Mouse (Mus musculus): Measurements from ENCODE around the gene Sema5a. TPM values are rescaled to one million over a fixed set of nuclear protein-coding genes. Genes with fewer than 3 reads are reported as not detected.

Gene Sema5a
- total RNA-seq, 2 experiments from 2014 or later: 0.04 to 0.07 TPM

DNA sequence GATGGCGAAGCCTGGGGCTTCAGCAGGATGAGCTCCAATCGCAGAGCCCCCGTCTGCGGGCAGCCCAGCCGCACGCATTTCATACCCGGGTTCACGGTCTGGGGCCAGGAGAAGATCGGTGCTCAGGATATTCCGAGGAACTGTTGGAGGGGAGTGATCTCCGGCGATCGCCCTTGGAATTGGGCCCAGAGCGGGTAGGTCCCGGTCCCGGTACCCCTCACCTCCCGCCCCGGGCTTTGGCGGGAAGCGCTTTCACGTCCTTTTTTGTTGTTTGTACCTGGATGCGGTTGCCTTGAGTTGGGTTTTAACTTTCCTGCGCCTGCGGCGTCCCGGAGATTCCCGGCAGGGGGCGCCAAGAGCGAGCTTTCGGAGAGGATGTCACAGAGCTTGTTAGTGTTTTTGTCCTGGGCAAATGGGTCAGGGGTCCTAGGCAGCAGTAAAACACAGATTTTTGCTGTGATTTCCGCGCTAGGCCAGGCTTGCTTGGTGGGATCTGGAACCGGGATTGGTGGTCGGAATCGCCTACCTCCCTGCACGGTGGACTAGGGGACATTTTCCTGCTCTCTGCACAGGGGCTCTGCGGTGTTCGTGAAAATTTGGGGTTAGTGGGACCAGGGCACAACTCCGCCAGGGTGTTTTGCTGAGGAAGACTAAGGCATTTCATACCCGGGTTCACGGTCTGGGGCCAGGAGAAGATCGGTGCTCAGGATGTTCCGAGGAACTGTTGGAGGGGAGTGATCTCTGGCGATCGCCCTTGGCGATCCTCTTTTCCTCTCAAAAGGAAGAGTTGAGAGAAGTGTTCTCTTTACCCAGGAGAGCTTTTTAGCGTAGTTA is 1.4 kb downstream of the Sema5a start:
- ATAC-seq (ENCODE audit: poor library complexity, severe bottlenecking): no peak

- ATAC-seq (ENCODE audit: poor library complexity, severe bottlenecking): no peak
These were observed 2.7 kb downstream of the Sema5a start for GRCm38 (mm10) chr15:32247281-32247680.

DNA sequence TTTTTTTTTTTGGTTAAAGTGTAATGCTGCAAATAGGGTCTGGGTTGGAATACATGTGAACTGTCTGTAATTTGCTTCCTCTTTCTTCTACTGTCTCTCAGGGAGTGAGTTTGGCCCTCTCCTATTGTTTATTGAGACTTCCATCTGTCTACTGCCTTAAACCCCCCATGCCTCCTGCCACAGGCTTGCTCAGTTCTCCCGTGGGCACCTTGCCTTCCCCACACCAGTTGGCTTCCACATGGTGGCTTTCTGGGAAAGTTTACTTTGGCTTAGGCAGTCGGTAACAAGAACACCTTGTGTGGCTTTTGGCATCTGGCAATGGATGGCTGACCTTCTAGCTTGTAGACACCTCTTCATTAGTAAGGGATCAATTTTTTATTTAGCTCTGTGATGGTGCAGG is 10.2 kb downstream of the Sema5a start:
- ATAC-seq (ENCODE audit: poor library complexity, severe bottlenecking): no peak

DNA sequence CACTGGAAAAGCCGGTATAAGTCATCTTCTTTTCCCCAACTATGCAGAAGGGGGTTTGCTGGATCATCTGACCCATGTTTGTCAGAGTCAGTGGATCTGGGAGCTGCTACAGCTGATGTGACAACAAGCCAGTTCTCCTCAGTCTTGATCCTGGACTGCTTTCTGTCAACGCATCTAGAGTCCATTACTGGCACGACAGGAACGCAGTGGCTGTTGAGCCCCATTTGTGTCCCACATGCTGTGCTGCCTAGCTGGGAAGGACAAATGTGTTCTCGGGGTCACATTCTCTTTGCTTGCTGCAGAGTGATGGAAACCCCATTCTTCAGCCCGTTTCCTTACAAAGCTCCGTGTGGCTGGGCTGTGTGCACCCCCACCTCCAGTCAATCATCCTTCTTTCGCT is 12.7 kb downstream of the Sema5a start:
- no peak for ATAC-seq (ENCODE audit: poor library complexity, severe bottlenecking)

GRCm38 (mm10) chr15:32257886-32258319 is 13.3 kb downstream of the Sema5a start:
- ATAC-seq (ENCODE audit: poor library complexity, severe bottlenecking): no peak

GRCm38 (mm10) chr15:32259362-32260096 is 14.9 kb downstream of the Sema5a start:
- no peak for ATAC-seq (ENCODE audit: poor library complexity, severe bottlenecking)

DNA sequence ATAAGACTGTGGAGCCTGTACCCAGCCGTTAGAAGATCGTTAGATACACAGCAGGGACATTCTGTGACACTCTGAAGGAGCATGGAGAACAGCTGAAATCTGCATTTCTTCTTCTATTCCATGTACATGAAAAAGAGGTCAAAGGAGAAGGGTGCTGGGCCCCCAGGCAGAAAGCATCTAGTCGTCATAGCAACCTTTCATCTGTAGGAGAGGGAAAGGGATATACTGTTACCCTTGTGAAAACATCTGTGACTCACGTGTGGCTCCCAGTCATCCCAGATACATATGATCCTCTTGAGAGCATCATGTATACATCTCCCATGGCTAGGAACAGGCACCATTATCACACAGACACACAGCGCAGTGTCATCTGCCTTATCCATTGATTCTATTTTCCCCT is 16.3 kb downstream of the Sema5a start:
- no peak for ATAC-seq (ENCODE audit: poor library complexity, severe bottlenecking)

DNA sequence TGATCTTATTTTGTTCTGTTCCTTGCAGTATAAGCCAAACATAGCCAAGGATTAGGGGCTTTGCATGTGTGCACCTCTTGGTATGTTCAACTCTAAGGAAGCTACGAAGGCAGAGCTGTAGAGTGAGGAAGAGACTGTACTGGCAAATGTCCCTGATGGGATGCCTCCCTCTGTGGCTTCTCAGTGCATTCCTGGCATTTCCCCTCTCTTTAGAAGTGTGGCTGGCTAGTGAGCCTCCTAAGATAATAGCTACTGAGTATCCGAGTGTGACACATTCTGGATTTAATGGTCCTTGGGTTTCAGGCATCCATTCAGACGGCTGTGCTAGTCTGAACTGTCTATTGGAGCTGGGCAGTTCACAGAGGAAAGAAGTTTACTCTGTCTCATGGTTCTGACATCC is 19.0 kb downstream of the Sema5a start:
- no peak for ATAC-seq (ENCODE audit: poor library complexity, severe bottlenecking)

- ATAC-seq (ENCODE audit: poor library complexity, severe bottlenecking): no peak
These were observed 20.3 kb downstream of the Sema5a start for GRCm38 (mm10) chr15:32264822-32265377.

- no peak for ATAC-seq (ENCODE audit: poor library complexity, severe bottlenecking)
These were observed 20.8 kb downstream of the Sema5a start for GRCm38 (mm10) chr15:32265378-32265934.

GRCm38 (mm10) chr15:32266122-32266820 is 21.7 kb downstream of the Sema5a start:
- ATAC-seq (ENCODE audit: poor library complexity, severe bottlenecking): no peak

GRCm38 (mm10) chr15:32270106-32270505 is 25.5 kb downstream of the Sema5a start:
- ATAC-seq (ENCODE audit: poor library complexity, severe bottlenecking): no peak

GRCm38 (mm10) chr15:32273925-32274324 is 29.3 kb downstream of the Sema5a start:
- no peak for ATAC-seq (ENCODE audit: poor library complexity, severe bottlenecking)

DNA sequence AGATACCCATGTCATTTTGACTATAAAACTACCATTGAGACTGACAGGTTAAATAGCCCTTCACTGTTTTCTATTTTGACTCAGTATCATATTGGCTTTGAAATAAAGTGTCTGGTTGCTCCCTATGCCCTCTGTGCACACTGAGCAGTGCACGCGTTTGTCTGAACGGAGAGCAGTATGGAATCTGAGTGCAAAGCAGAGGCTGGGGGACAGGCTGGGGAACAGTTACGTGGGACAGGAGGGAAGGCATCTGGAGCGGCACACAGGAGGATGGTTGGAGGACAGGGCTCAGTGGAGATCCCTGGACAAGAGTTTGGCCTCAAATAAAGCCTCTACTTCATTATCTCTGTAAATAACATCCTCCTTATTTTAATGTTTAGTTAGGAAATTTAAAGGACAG is 30.4 kb downstream of the Sema5a start:
- no peak for ATAC-seq (ENCODE audit: poor library complexity, severe bottlenecking)

GRCm38 (mm10) chr15:32278600-32278999 is 34.0 kb downstream of the Sema5a start:
- ATAC-seq (ENCODE audit: poor library complexity, severe bottlenecking): no peak

DNA sequence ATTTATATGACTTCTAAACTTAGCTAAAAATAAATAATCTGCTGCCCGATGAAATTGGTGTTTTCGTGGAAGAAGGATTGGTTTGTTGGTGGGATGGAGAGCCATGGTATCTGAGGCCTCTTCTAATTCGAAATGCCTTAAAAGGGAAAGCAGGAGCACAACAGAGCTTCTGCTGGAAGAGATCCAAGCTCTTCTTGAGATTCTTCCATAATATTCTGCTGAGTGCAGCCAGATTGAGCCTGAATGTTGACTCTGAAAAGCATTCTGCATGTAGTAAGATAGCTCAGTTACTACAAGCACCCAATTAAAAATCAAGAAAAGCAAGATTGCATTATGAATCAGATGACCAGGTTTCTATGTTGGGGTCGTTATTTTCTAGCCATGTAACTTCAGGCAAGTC is 36.8 kb downstream of the Sema5a start:
- ATAC-seq (ENCODE audit: poor library complexity, severe bottlenecking): no peak

- ATAC-seq (ENCODE audit: poor library complexity, severe bottlenecking): no peak
These were observed 40.1 kb downstream of the Sema5a start for GRCm38 (mm10) chr15:32284688-32285087.

- no peak for ATAC-seq (ENCODE audit: poor library complexity, severe bottlenecking)
These were observed 41.7 kb downstream of the Sema5a start for GRCm38 (mm10) chr15:32286296-32286695.

DNA sequence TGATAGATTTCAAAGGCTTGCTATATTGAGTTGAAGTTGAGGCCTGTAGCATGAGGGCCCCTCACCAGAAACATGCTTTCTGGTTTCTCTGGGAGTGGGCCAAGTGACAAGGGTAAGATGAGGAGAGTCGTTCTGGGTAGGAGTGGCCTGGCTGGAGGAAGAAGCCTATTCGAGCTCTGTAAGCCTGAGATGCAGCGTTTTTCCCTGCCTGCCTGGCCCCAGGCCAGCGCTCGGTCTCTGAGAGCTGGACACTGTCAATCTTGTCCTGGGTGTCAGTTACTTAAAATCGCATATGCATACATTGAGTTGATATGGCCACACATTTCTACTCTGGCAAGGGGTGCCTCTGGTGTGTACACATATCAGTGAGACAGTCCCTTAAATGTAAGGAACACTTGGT is 43.9 kb downstream of the Sema5a start:
- no peak for ATAC-seq (ENCODE audit: poor library complexity, severe bottlenecking)

DNA sequence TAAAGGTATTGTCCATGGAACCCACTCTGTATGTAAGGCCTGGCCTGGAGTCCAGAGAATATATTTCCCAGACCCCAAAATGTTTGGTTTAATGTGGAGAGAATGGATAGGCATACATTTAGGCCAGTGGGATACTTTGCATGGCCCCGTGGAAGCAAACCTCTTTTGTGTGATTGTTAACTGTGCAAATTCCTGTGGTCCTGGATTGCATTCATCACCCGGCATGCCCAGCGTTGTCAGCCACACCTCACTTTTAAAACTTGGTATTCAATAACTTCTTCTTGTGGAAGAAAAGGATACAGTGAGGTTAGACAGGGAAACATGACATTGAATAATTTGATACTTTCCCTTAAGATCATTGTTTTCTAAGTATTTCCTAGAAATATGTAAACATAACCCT is 46.4 kb downstream of the Sema5a start:
- ATAC-seq (ENCODE audit: poor library complexity, severe bottlenecking): no peak

DNA sequence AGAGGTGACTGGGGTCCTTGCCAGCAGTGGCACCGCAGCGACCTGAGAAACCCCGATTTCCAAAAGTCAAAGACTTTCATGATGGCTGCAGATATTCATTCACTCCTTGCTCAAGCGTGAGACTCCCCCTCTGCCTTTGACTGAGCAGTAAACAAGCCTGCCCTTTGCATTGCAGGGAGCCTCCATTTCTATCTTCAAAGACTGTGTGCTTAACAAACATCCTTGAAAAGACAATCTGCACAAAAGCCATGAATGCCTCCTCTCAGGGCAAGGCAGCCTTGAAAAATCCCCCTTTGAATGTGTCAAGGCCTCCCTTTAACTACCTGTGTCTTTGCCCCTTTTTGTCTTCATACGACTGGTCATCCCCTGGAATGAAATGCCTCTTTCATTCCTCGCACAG is 51.9 kb downstream of the Sema5a start:
- no peak for ATAC-seq (ENCODE audit: poor library complexity, severe bottlenecking)
